Mouse (Mus musculus): Measurements from ENCODE around the gene Gsta2.
"Not testable (repeated sequence)": the region's sequence is repeated elsewhere in the genome, so short reads cannot be mapped to it uniquely, and the experiment has no call there.

The Gsta2 gene

GRCm38 (mm10) chr9:78355611-78356010, at the start of gene Gsta2:
Gene Gsta2 (minus strand): TSS chr9:78355788.
- no peak for DNase-seq (ENCODE audit: low read depth)

GRCm38 (mm10) chr9:78401596-78401995, 46.0 kb upstream of the Gsta2 start:
- DNase-seq (ENCODE audit: low read depth) = peak; percentile 56

- DNase-seq (ENCODE audit: low read depth) = no peak
These were observed 45.0 kb upstream of the Gsta2 start for GRCm38 (mm10) chr9:78400570-78400969.

GRCm38 (mm10) chr9:78396517-78396916, 40.9 kb upstream of the Gsta2 start:
- no peak for DNase-seq (ENCODE audit: low read depth)

- peak; percentile 74 for DNase-seq (ENCODE audit: low read depth)
These were observed 40.2 kb upstream of the Gsta2 start, which contains the start of gene Ddx43 for GRCm38 (mm10) chr9:78395630-78396351. Gene Ddx43 (plus strand): TSS chr9:78395777.

- no peak for DNase-seq (ENCODE audit: low read depth)
These were observed 39.6 kb upstream of the Gsta2 start for GRCm38 (mm10) chr9:78395244-78395629.

GRCm38 (mm10) chr9:78394602-78395001, 39.0 kb upstream of the Gsta2 start:
- no peak for DNase-seq (ENCODE audit: low read depth)

- no peak for DNase-seq (ENCODE audit: low read depth)
These were observed 38.2 kb upstream of the Gsta2 start for GRCm38 (mm10) chr9:78393741-78394140.

- DNase-seq (ENCODE audit: low read depth) = no peak
These were observed 34.4 kb upstream of the Gsta2 start for GRCm38 (mm10) chr9:78389981-78390380.

- peak; percentile 39 for DNase-seq (ENCODE audit: low read depth)
These were observed 31.4 kb upstream of the Gsta2 start for GRCm38 (mm10) chr9:78386947-78387346.

GRCm38 (mm10) chr9:78385893-78386292, 30.3 kb upstream of the Gsta2 start:
- DNase-seq (ENCODE audit: low read depth) = peak; percentile 39

GRCm38 (mm10) chr9:78378113-78378785, 22.7 kb upstream of the Gsta2 start, which contains the start of gene Ooep:
Gene Ooep (minus strand): TSS chr9:78378725.
- no peak for DNase-seq (ENCODE audit: low read depth)

GRCm38 (mm10) chr9:78377546-78377945, 22.0 kb upstream of the Gsta2 start:
- no peak for DNase-seq (ENCODE audit: low read depth)

- DNase-seq (ENCODE audit: low read depth) = no peak
These were observed 19.9 kb upstream of the Gsta2 start for GRCm38 (mm10) chr9:78375486-78375885.

GRCm38 (mm10) chr9:78374885-78375389, 19.3 kb upstream of the Gsta2 start:
- DNase-seq (ENCODE audit: low read depth) = no peak

- DNase-seq (ENCODE audit: low read depth) = no peak
These were observed 18.8 kb upstream of the Gsta2 start for GRCm38 (mm10) chr9:78374397-78374796.

- DNase-seq (ENCODE audit: low read depth) = no peak
These were observed 17.4 kb upstream of the Gsta2 start for GRCm38 (mm10) chr9:78372827-78373504.

- DNase-seq (ENCODE audit: low read depth) = no peak
These were observed 15.9 kb upstream of the Gsta2 start for GRCm38 (mm10) chr9:78371441-78371840.

- DNase-seq (ENCODE audit: low read depth) = no peak
These were observed 14.2 kb upstream of the Gsta2 start for GRCm38 (mm10) chr9:78369786-78370185.

- DNase-seq (ENCODE audit: low read depth) = no peak
These were observed 13.8 kb upstream of the Gsta2 start for GRCm38 (mm10) chr9:78369349-78369748.

- DNase-seq (ENCODE audit: low read depth) = no peak
These were observed 13.2 kb upstream of the Gsta2 start for GRCm38 (mm10) chr9:78368671-78369293.

- DNase-seq (ENCODE audit: low read depth) = not testable (repeated sequence)
These were observed 12.4 kb upstream of the Gsta2 start, which contains the start of gene Dppa5a for GRCm38 (mm10) chr9:78367959-78368358. Gene Dppa5a (minus strand): TSS chr9:78368177.

Measured in induced T-regulatory cell, adult 2 months (primary cell).